Mouse (Mus musculus): Measurements from ENCODE around the gene Banf2. TPM values are rescaled to one million over a fixed set of nuclear protein-coding genes. Genes with fewer than 3 reads are reported as not detected.

Banf2 gene
- polyA plus RNA-seq, 1 experiment from 2014 or later: not detected

- Histone ChIP-seq H3K4me1 (ENCODE audit: control insufficient read depth, insufficient read depth, low read length) (no peaks in the 10 kb centered on the region), H3K9me3 (ENCODE audit: control insufficient read depth, low read length) (peaks cover 15% of the 10 kb centered on the region), H3K4me3 (replicated peaks; ENCODE audit: low read depth, low read length) (no peak overlapping the region), H3K9ac (replicated peaks; ENCODE audit: low read length) (no peak overlapping the region), H3K27me3 (ENCODE audit: control insufficient read depth, insufficient read depth, low read length) (no peaks in the 10 kb centered on the region), H3K36me3 (ENCODE audit: control insufficient read depth, insufficient read depth, low read length) (no peaks in the 10 kb centered on the region), H3K27ac (replicated peaks; ENCODE audit: low read depth, low read length) (no peak overlapping the region), H3K4me2 (ENCODE audit: low read length) (no peak overlapping the region)
- ATAC-seq (ENCODE audit: low FRiP score, low TSS enrichment): no peak
- 68% methylated on average over 5 of the region's 5 CpGs for WGBS
- DNase-seq: no peak
Measured at GRCm38 (mm10) chr2:144045756-144046560, 13.1 kb downstream of the Banf2 start.

GRCm38 (mm10) chr2:144046916-144047315 lies 14.1 kb downstream of the Banf2 start:
- no peaks in the 10 kb centered on the region for H3K27me3 ChIP-seq (ENCODE audit: control insufficient read depth, insufficient read depth, low read length)
- H3K4me2 ChIP-seq (ENCODE audit: low read length): no peak overlapping the region
- H3K9ac ChIP-seq (replicated peaks; ENCODE audit: low read length): no peak overlapping the region
- no peaks in the 10 kb centered on the region for H3K36me3 ChIP-seq (ENCODE audit: control insufficient read depth, insufficient read depth, low read length)
- ATAC-seq (ENCODE audit: low FRiP score, low TSS enrichment) (no peak), DNase-seq (no peak)
- H3K4me3 ChIP-seq (replicated peaks; ENCODE audit: low read depth, low read length): no peak overlapping the region
- WGBS: 83% methylated on average over 11 of the region's 11 CpGs
- peaks cover 10% of the 10 kb centered on the region for H3K9me3 ChIP-seq (ENCODE audit: control insufficient read depth, low read length)
- H3K27ac ChIP-seq (replicated peaks; ENCODE audit: low read depth, low read length): no peak overlapping the region
- no peaks in the 10 kb centered on the region for H3K4me1 ChIP-seq (ENCODE audit: control insufficient read depth, insufficient read depth, low read length)

- Histone ChIP-seq H3K4me1 (ENCODE audit: control insufficient read depth, insufficient read depth, low read length) (no peaks in the 10 kb centered on the region), H3K4me3 (replicated peaks; ENCODE audit: low read depth, low read length) (no peak overlapping the region), H3K36me3 (ENCODE audit: control insufficient read depth, insufficient read depth, low read length) (no peaks in the 10 kb centered on the region), H3K27me3 (ENCODE audit: control insufficient read depth, insufficient read depth, low read length) (no peaks in the 10 kb centered on the region), H3K4me2 (ENCODE audit: low read length) (no peak overlapping the region), H3K27ac (replicated peaks; ENCODE audit: low read depth, low read length) (no peak overlapping the region), H3K9ac (replicated peaks; ENCODE audit: low read length) (no peak overlapping the region), H3K9me3 (ENCODE audit: control insufficient read depth, low read length) (no peaks in the 10 kb centered on the region)
- 88% methylated on average over 8 of the region's 8 CpGs for WGBS
- DNase-seq: no peak
- ATAC-seq (ENCODE audit: low FRiP score, low TSS enrichment): no peak
Measured at GRCm38 (mm10) chr2:144050146-144050680, 17.4 kb downstream of the Banf2 start.

GRCm38 (mm10) chr2:144050861-144051260 lies 18.0 kb downstream of the Banf2 start:
- Histone ChIP-seq H3K27ac (replicated peaks; ENCODE audit: low read depth, low read length) (no peak overlapping the region), H3K9ac (replicated peaks; ENCODE audit: low read length) (no peak overlapping the region), H3K9me3 (ENCODE audit: control insufficient read depth, low read length) (no peaks in the 10 kb centered on the region), H3K4me3 (replicated peaks; ENCODE audit: low read depth, low read length) (no peak overlapping the region), H3K27me3 (ENCODE audit: control insufficient read depth, insufficient read depth, low read length) (no peaks in the 10 kb centered on the region), H3K4me1 (ENCODE audit: control insufficient read depth, insufficient read depth, low read length) (no peaks in the 10 kb centered on the region), H3K4me2 (ENCODE audit: low read length) (no peak overlapping the region), H3K36me3 (ENCODE audit: control insufficient read depth, insufficient read depth, low read length) (no peaks in the 10 kb centered on the region)
- no peak for ATAC-seq (ENCODE audit: low FRiP score, low TSS enrichment)
- WGBS: 93% methylated on average over 6 of the region's 6 CpGs
- no peak for DNase-seq

GRCm38 (mm10) chr2:144052410-144053065 lies 19.7 kb downstream of the Banf2 start:
- no peaks in the 10 kb centered on the region for H3K36me3 ChIP-seq (ENCODE audit: control insufficient read depth, insufficient read depth, low read length)
- no peaks in the 10 kb centered on the region for H3K27me3 ChIP-seq (ENCODE audit: control insufficient read depth, insufficient read depth, low read length)
- no peaks in the 10 kb centered on the region for H3K4me1 ChIP-seq (ENCODE audit: control insufficient read depth, insufficient read depth, low read length)
- H3K27ac ChIP-seq (replicated peaks; ENCODE audit: low read depth, low read length): no peak overlapping the region
- no peak for ATAC-seq (ENCODE audit: low FRiP score, low TSS enrichment)
- DNase-seq: no peak
- no peak overlapping the region for H3K4me3 ChIP-seq (replicated peaks; ENCODE audit: low read depth, low read length)
- 93% methylated on average over 8 of the region's 8 CpGs for WGBS
- no peaks in the 10 kb centered on the region for H3K9me3 ChIP-seq (ENCODE audit: control insufficient read depth, low read length)
- no peak overlapping the region for H3K4me2 ChIP-seq (ENCODE audit: low read length)
- no peak overlapping the region for H3K9ac ChIP-seq (replicated peaks; ENCODE audit: low read length)

GRCm38 (mm10) chr2:144057735-144058134 lies 24.9 kb downstream of the Banf2 start:
- ATAC-seq (ENCODE audit: low FRiP score, low TSS enrichment): no peak

GRCm38 (mm10) chr2:144061701-144062100 lies 28.8 kb downstream of the Banf2 start:
- Histone ChIP-seq H3K9ac (replicated peaks; ENCODE audit: low read length) (no peak overlapping the region), H3K27me3 (ENCODE audit: control insufficient read depth, insufficient read depth, low read length) (no peaks in the 10 kb centered on the region), H3K9me3 (ENCODE audit: control insufficient read depth, low read length) (no peaks in the 10 kb centered on the region), H3K36me3 (ENCODE audit: control insufficient read depth, insufficient read depth, low read length) (no peaks in the 10 kb centered on the region), H3K4me2 (ENCODE audit: low read length) (no peak overlapping the region), H3K4me1 (ENCODE audit: control insufficient read depth, insufficient read depth, low read length) (no peaks in the 10 kb centered on the region), H3K27ac (replicated peaks; ENCODE audit: low read depth, low read length) (no peak overlapping the region), H3K4me3 (replicated peaks; ENCODE audit: low read depth, low read length) (no peak overlapping the region)
- ATAC-seq (ENCODE audit: low FRiP score, low TSS enrichment): no peak
- DNase-seq: no peak
- 87% methylated on average over 6 of the region's 6 CpGs for WGBS

More at GRCm38 (mm10) chr2:144057735-144058134, 24.9 kb downstream of the Banf2 start:
- Histone ChIP-seq H3K27ac (replicated peaks; ENCODE audit: low read depth, low read length) (no peak overlapping the region), H3K4me1 (ENCODE audit: control insufficient read depth, insufficient read depth, low read length) (no peaks in the 10 kb centered on the region), H3K4me2 (ENCODE audit: low read length) (no peak overlapping the region), H3K27me3 (ENCODE audit: control insufficient read depth, insufficient read depth, low read length) (no peaks in the 10 kb centered on the region), H3K36me3 (ENCODE audit: control insufficient read depth, insufficient read depth, low read length) (no peaks in the 10 kb centered on the region), H3K9ac (replicated peaks; ENCODE audit: low read length) (no peak overlapping the region), H3K9me3 (ENCODE audit: control insufficient read depth, low read length) (no peaks in the 10 kb centered on the region), H3K4me3 (replicated peaks; ENCODE audit: low read depth, low read length) (no peak overlapping the region)
- WGBS: 84% methylated on average over 2 of the region's 2 CpGs
- no peak for DNase-seq

- 91% methylated on average over 2 of the region's 2 CpGs for WGBS
- Histone ChIP-seq H3K4me3 (replicated peaks; ENCODE audit: low read depth, low read length) (no peak overlapping the region), H3K4me2 (ENCODE audit: low read length) (no peak overlapping the region), H3K9ac (replicated peaks; ENCODE audit: low read length) (no peak overlapping the region), H3K27ac (replicated peaks; ENCODE audit: low read depth, low read length) (no peak overlapping the region), H3K36me3 (ENCODE audit: control insufficient read depth, insufficient read depth, low read length) (no peaks in the 10 kb centered on the region), H3K9me3 (ENCODE audit: control insufficient read depth, low read length) (no peaks in the 10 kb centered on the region), H3K27me3 (ENCODE audit: control insufficient read depth, insufficient read depth, low read length) (no peaks in the 10 kb centered on the region), H3K4me1 (ENCODE audit: control insufficient read depth, insufficient read depth, low read length) (no peaks in the 10 kb centered on the region)
- ATAC-seq (ENCODE audit: low FRiP score, low TSS enrichment): no peak
- no peak for DNase-seq
Measured at GRCm38 (mm10) chr2:144065499-144065898, 32.6 kb downstream of the Banf2 start.
